Mouse (Mus musculus) neural tube, embryonic 15.5 days (tissue): ENCODE data around the gene Tas2r143. TPM values are rescaled to one million over a fixed set of nuclear protein-coding genes. Genes with fewer than 3 reads are reported as not detected.
A peak's percentile ranks its signal among the peaks of the same experiment; 100 is the strongest.

ENCODE experiments used
- ATAC-seq: fragments of 200-750 bp; cut with Nextera tagmentation; 2 replicates; pipeline ENCODE4 v1.8.0; 2017; ENCODE audit warnings: mild to moderate bottlenecking, moderate TSS enrichment, moderate library complexity; ENCODE audit not compliant: low FRiP score
- H3K27ac ChIP-seq: fragments of 300-500 bp; sonication (generic); replicated peaks from 2 replicates; pipeline ENCODE4 v1.5.1; 2015; ENCODE audit warnings: mild to moderate bottlenecking, inconsistent platforms
- H3K27me3 ChIP-seq: fragments of 300-500 bp; sonication (generic); replicated peaks from 2 replicates; pipeline ENCODE4 v1.6.1; 2015; ENCODE audit warnings: inconsistent platforms
- H3K36me3 ChIP-seq: fragments of 300-500 bp; sonication (generic); 2 replicates; pipeline ENCODE4 v1.6.1; 2015; ENCODE audit warnings: inconsistent platforms
- H3K4me1 ChIP-seq: fragments of 300-500 bp; sonication (generic); 2 replicates; pipeline ENCODE4 v1.6.1; 2015; ENCODE audit warnings: inconsistent platforms
- H3K4me2 ChIP-seq: fragments of 300-500 bp; sonication (generic); 2 replicates; pipeline ENCODE4 v1.6.1; 2015; ENCODE audit warnings: inconsistent platforms, mild to moderate bottlenecking, moderate library complexity
- H3K4me3 ChIP-seq: fragments of 300-500 bp; sonication (generic); replicated peaks from 2 replicates; pipeline ENCODE4 v1.5.1; 2015; ENCODE audit warnings: mild to moderate bottlenecking, inconsistent platforms
- H3K9ac ChIP-seq: fragments of 300-500 bp; sonication (generic); replicated peaks from 2 replicates; pipeline ENCODE4 v1.6.1; 2015; ENCODE audit warnings: mild to moderate bottlenecking, inconsistent platforms
- H3K9me3 ChIP-seq: fragments of 300-500 bp; sonication (generic); replicated peaks from 2 replicates; pipeline ENCODE4 v1.6.1; 2016; ENCODE audit warnings: inconsistent platforms
- WGBS: fragments of 180-500 bp; shearing (Covaris S2); methylation state at CpG from one replicate; pipeline ENCODE4 v1.1.7; 2015; ENCODE audit warnings: mixed read lengths; 5-methylcytosine and 5-hydroxymethylcytosine counted together
- polyA plus RNA-seq: library from polyadenylated mRNA; unstranded; fragments of >200 nt; fragmentation: Nextera tagmentation; extraction: Ambion mirVana; gene quantifications from 2 replicates; pipeline ENCODE4 v1.2.1, GENCODE M21; 2015

Tas2r143 gene
- polyA plus RNA-seq, 1 experiment from 2014 or later: not detected

DNA sequence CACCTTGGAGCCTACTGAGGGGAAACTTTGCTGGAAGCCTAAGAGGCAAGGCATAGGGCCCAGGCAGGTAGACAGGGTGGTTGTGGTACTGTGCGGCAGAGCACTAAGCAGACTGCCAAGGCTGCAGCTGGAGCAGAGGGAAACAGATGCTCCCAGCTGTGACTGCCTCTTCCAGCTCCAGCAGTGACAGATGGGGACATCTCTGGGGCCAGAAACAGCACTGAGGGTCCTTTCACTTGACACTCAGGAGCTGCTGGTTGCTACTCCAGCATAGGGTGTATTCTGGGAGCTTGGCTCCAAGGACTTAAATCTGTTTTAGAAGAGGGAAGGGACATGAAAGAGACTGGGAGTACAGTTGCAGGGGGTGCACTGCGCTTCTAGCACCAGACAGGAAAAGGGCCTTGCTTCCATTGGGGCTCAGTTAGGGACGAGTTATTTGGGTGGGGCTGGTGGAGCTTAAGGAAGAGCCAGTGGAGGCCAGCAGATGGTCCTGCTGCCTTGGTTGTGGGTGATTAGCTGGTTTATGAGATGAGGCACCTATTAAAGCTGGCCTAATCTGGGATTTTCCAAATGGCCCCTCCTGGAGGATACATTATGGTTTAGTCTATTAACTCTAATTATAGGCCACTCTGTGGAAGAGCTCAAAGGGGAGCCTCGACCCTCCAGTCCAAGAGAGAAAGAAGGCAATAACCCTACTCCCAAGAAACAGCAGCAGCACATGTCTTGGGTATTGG, 29.2 kb upstream of the Tas2r143 start:
- no peak overlapping the region for H3K9ac ChIP-seq
- H3K4me3 ChIP-seq: no peak overlapping the region
- no peaks in the 10 kb centered on the region for H3K9me3 ChIP-seq
- peaks cover 14% of the 10 kb centered on the region for H3K4me1 ChIP-seq
- 35% methylated on average over 4 of the region's 4 CpGs for WGBS
- 0 out of 2 replicates have a peak, but pooled peaks cover 3% of the 10 kb centered on the region for H3K27me3 ChIP-seq
- ATAC-seq: no peak
- H3K4me2 ChIP-seq: no peak overlapping the region
- no peak overlapping the region for H3K27ac ChIP-seq
- no peaks in the 10 kb centered on the region for H3K36me3 ChIP-seq

- WGBS: 12% methylated on average over 3 of the region's 3 CpGs
Measured at GRCm38 (mm10) chr6:42372001-42372400, 28.0 kb upstream of the Tas2r143 start.

DNA sequence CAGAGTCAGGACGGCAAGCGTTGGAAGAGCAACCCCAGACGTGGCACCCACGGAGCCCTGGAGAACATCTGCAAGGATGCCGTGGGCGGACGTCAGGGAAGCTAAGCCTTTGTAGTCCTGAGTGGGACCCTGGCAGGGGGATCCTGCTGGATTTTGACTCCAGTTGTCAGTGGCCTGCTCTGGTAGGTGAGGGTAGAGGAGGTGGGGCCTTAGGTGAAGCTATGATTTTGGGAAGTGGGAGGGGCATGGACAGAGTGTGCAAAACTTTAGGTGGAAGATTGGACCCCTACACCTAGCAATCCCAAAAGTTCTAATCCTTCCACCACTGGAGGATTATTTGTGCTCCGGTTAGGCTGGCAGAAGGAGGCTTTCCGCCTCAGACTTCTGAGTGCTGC, 27.6 kb upstream of the Tas2r143 start:
- WGBS: 20% methylated on average over 9 of the region's 9 CpGs
- Histone ChIP-seq H3K27ac (no peak overlapping the region), H3K9me3 (no peaks in the 10 kb centered on the region), H3K4me2 (peak overlapping the region; percentile 98), H3K4me3 (peak overlapping the region; percentile 51; the same call in 1 of the 2 replicates), H3K4me1 (peaks cover 14% of the 10 kb centered on the region), H3K27me3 (0 out of 2 replicates have a peak, but pooled peaks cover 3% of the 10 kb centered on the region), H3K9ac (no peak overlapping the region), H3K36me3 (no peaks in the 10 kb centered on the region)
- ATAC-seq: peak; percentile 28; the same call in 1 of the 2 replicates

More at GRCm38 (mm10) chr6:42372001-42372400, 28.0 kb upstream of the Tas2r143 start:
- Histone ChIP-seq H3K9me3 (no peaks in the 10 kb centered on the region), H3K27me3 (0 out of 2 replicates have a peak, but pooled peaks cover 3% of the 10 kb centered on the region), H3K4me2 (no peak overlapping the region), H3K36me3 (no peaks in the 10 kb centered on the region), H3K9ac (no peak overlapping the region), H3K4me3 (no peak overlapping the region), H3K4me1 (peaks cover 14% of the 10 kb centered on the region), H3K27ac (no peak overlapping the region)
- no peak for ATAC-seq

- 0 out of 2 replicates have a peak, but pooled peaks cover 3% of the 10 kb centered on the region for H3K27me3 ChIP-seq
- peak within 1 kb of the TSS; percentile 51 for H3K4me3 ChIP-seq
- peak within 1 kb of the TSS; percentile 36 for H3K9ac ChIP-seq
- ATAC-seq: peak; percentile 66
- WGBS: under 1% methylated on average over 33 of the region's 36 CpGs
- peak within 1 kb of the TSS; percentile 98 for H3K4me2 ChIP-seq
- no peaks in the 10 kb centered on the region for H3K36me3 ChIP-seq
- no peaks in the 10 kb centered on the region for H3K9me3 ChIP-seq
- H3K27ac ChIP-seq: no peak within 1 kb of the TSS
- peaks cover 14% of the 10 kb centered on the region for H3K4me1 ChIP-seq
Measured at GRCm38 (mm10) chr6:42372816-42373547, 27.1 kb upstream of the Tas2r143 start, which contains the start of gene Epha1. Gene Epha1 (minus strand): TSS chr6:42373268.

DNA sequence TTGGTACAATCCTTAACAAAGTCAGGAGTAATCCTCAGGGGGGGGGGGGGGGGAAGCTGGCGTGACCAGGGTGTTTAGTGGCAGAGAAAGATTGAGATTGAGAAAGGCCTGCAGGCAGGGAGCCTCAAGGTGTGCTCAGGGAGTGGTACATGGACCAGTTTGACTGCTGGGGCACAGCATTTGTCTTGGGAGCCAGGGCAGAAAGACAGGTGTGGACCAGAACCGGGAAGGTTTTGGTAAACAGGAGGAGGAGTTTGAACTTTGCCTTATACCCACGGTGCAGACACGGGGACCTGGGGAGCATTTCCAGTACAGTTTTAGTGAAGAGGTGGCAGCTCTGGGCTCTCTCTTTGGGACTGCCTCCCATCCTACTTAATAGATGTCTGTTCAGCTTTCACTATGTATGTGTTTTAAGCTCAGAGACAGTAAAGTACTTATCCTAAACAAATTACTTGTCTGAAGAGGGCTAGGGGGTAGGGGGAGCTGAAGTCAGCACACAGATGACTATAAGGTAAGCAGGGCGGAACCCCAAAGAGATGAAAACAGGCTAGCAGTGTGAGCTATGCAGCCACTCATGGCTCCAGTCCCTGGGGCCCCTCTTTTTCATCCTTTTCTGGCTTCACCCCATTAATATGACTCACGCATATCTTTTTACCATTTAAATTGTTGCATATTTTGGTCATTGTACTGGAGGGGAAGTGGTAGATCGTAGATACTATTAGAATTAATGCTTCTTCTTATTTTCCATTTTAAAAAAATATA, 26.2 kb upstream of the Tas2r143 start:
- Histone ChIP-seq H3K27me3 (0 out of 2 replicates have a peak, but pooled peaks cover 3% of the 10 kb centered on the region), H3K4me2 (peak overlapping the region; percentile 98), H3K9me3 (no peaks in the 10 kb centered on the region), H3K9ac (peak overlapping the region; percentile 36), H3K4me1 (peaks cover 14% of the 10 kb centered on the region), H3K4me3 (peak overlapping the region; percentile 51), H3K36me3 (no peaks in the 10 kb centered on the region), H3K27ac (no peak overlapping the region)
- 44% methylated on average over 7 of the region's 7 CpGs for WGBS
- ATAC-seq: peak; percentile 10; the same call in 1 of the 2 replicates

- H3K4me2 ChIP-seq: no peak overlapping the region
- no peaks in the 10 kb centered on the region for H3K9me3 ChIP-seq
- WGBS: 73% methylated on average over 4 of the region's 4 CpGs
- no peak for ATAC-seq
- H3K4me1 ChIP-seq: peaks cover 14% of the 10 kb centered on the region
- no peak overlapping the region for H3K27ac ChIP-seq
- no peak overlapping the region for H3K9ac ChIP-seq
- no peaks in the 10 kb centered on the region for H3K36me3 ChIP-seq
- 0 out of 2 replicates have a peak, but pooled peaks cover 3% of the 10 kb centered on the region for H3K27me3 ChIP-seq
- H3K4me3 ChIP-seq: no peak overlapping the region
Measured at GRCm38 (mm10) chr6:42374701-42375100, 25.3 kb upstream of the Tas2r143 start.

DNA sequence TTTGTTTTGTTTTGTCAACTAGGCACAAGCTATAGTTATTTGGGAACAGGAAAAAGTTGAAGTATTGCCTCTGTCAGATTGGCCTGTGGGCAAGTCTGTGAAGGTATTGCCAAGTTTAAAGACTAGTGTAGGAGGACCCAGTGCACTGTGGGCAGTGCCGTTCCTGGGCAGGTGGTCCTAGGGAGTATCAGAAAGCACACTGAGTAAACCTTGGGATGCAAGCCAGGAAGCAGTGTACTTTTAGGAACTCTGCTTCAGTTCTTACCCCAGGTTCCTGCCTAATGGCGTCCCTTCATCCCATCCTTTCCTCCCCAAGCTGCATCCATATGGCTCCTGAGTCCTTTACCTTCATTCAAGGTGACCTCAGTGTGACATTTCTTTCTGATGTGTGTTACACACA, 24.9 kb upstream of the Tas2r143 start:
- H3K27me3 ChIP-seq: 0 out of 2 replicates have a peak, but pooled peaks cover 3% of the 10 kb centered on the region
- H3K4me3 ChIP-seq: no peak overlapping the region
- H3K36me3 ChIP-seq: no peaks in the 10 kb centered on the region
- H3K27ac ChIP-seq: no peak overlapping the region
- peaks cover 14% of the 10 kb centered on the region for H3K4me1 ChIP-seq
- WGBS: 85% methylated on average over 2 of the region's 2 CpGs
- H3K9me3 ChIP-seq: no peaks in the 10 kb centered on the region
- no peak overlapping the region for H3K4me2 ChIP-seq
- no peak for ATAC-seq
- H3K9ac ChIP-seq: no peak overlapping the region

- ATAC-seq: no peak
- Histone ChIP-seq H3K36me3 (no peaks in the 10 kb centered on the region), H3K4me1 (peaks cover 18% of the 10 kb centered on the region), H3K4me2 (no peak overlapping the region), H3K4me3 (no peak overlapping the region), H3K27ac (no peak overlapping the region), H3K9me3 (no peaks in the 10 kb centered on the region), H3K9ac (no peak overlapping the region), H3K27me3 (0 out of 2 replicates have a peak, but pooled peaks cover 3% of the 10 kb centered on the region)
- 39% methylated on average over 4 of the region's 4 CpGs for WGBS
Measured at GRCm38 (mm10) chr6:42376016-42376415, 24.0 kb upstream of the Tas2r143 start.

DNA sequence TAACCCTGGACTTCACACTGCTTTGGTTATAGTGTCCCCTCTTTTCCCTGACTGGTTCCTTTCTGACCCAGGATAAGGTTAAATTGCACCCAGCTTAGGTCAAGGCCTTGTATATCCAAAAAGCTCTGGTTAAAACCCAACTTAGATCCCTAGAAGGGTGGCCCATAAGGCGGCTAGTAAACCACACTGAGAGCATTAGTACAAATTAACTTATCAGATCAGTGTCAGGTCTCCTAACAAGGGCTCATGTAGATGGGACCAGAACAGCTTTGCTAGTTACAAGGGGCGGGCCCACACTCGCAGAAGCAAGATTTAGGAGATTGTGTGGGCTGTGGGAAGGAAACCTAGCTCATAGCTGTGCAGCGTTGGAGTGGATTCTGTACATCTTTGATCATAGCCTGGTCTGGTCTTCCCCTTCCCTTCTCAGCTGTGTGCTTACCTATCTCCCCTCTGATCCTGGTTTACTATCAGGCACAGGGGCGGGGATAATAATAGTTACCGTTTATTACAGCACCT, 23.5 kb upstream of the Tas2r143 start:
- WGBS: 88% methylated on average over 6 of the region's 6 CpGs
- H3K4me2 ChIP-seq: no peak overlapping the region
- no peaks in the 10 kb centered on the region for H3K36me3 ChIP-seq
- no peak overlapping the region for H3K4me3 ChIP-seq
- H3K27me3 ChIP-seq: 0 out of 2 replicates have a peak, but pooled peaks cover 3% of the 10 kb centered on the region
- H3K27ac ChIP-seq: no peak overlapping the region
- H3K4me1 ChIP-seq: peaks cover 18% of the 10 kb centered on the region
- no peak overlapping the region for H3K9ac ChIP-seq
- no peak for ATAC-seq
- H3K9me3 ChIP-seq: no peaks in the 10 kb centered on the region

- no peak overlapping the region for H3K4me2 ChIP-seq
- 81% methylated on average over 5 of the region's 5 CpGs for WGBS
- no peak overlapping the region for H3K4me3 ChIP-seq
- peaks cover 18% of the 10 kb centered on the region for H3K4me1 ChIP-seq
- no peak for ATAC-seq
- H3K27ac ChIP-seq: no peak overlapping the region
- H3K9me3 ChIP-seq: no peaks in the 10 kb centered on the region
- H3K36me3 ChIP-seq: no peaks in the 10 kb centered on the region
- H3K9ac ChIP-seq: no peak overlapping the region
- H3K27me3 ChIP-seq: 0 out of 2 replicates have a peak, but pooled peaks cover 3% of the 10 kb centered on the region
Measured at GRCm38 (mm10) chr6:42377280-42377679, 22.8 kb upstream of the Tas2r143 start.

GRCm38 (mm10) chr6:42379551-42379950, 20.5 kb upstream of the Tas2r143 start:
- 39% methylated on average over 3 of the region's 3 CpGs for WGBS
- no peak for ATAC-seq
- no peaks in the 10 kb centered on the region for H3K9me3 ChIP-seq
- H3K4me2 ChIP-seq: no peak overlapping the region
- no peak overlapping the region for H3K27ac ChIP-seq
- H3K4me1 ChIP-seq: 0 out of 2 replicates have a peak, but pooled peaks cover 3% of the 10 kb centered on the region
- no peaks in the 10 kb centered on the region for H3K36me3 ChIP-seq
- H3K27me3 ChIP-seq: 0 out of 2 replicates have a peak, but pooled peaks cover 3% of the 10 kb centered on the region
- H3K9ac ChIP-seq: no peak overlapping the region
- H3K4me3 ChIP-seq: no peak overlapping the region
